Mouse (Mus musculus) MEL (cell line): Measurements from ENCODE around the gene Nr3c2.

ENCODE experiments used
- CTCF ChIP-seq, 3 experiments: IDR thresholded peaks in 2 of 3; conservative IDR thresholded peaks in 1 of 3; 2 replicates each; pipeline ENCODE4 v1.5.1; 2011 to 2012; ENCODE audit warnings: low read length in 3 of 3, low read depth in 2 of 3, mild to moderate bottlenecking in 2 of 3, improper control_type of control experiment in 1 of 3, inconsistent platforms in 1 of 3, mixed read lengths in 1 of 3, moderate library complexity in 1 of 3; ENCODE audit not compliant: control insufficient read depth in 1 of 3, insufficient read depth in 1 of 3, poor library complexity in 1 of 3, severe bottlenecking in 1 of 3
- ELF1 ChIP-seq: IDR thresholded peaks from 2 replicates; pipeline ENCODE4 v1.6.1; 2014; ENCODE audit warnings: low read depth, mild to moderate bottlenecking, inconsistent platforms, low read length, improper control_type of control experiment, moderate library complexity
- MAX ChIP-seq: IDR thresholded peaks from 2 replicates; pipeline ENCODE4 v1.6.1; 2011; ENCODE audit warnings: low read length, improper control_type of control experiment
- POLR2AphosphoS5 ChIP-seq: IDR thresholded peaks from 2 replicates; pipeline ENCODE4 v1.6.1; 2012; ENCODE audit warnings: low read depth, borderline replicate concordance, mild to moderate bottlenecking, inconsistent platforms, low read length, moderate library complexity, mixed read lengths
- TBP ChIP-seq: IDR thresholded peaks from 2 replicates; pipeline ENCODE4 v1.8.0; 2011; ENCODE audit warnings: low read depth, low read length, improper control_type of control experiment
- USF1 ChIP-seq: IDR thresholded peaks from 2 replicates; pipeline ENCODE4 v1.6.1; 2014; ENCODE audit warnings: low read depth, mild to moderate bottlenecking, inconsistent platforms, low read length, improper control_type of control experiment, moderate library complexity

GRCm38 (mm10) chr8:77251134-77251533 lies 351.9 kb downstream of the Nr3c2 start:
- TF ChIP-seq TBP (no peak), MAX (no peak), CTCF (IDR thresholded peaks at IDR 0.05 in 2 of 3, conservative IDR thresholded peaks at IDR 0.05 in 1 of 3; ENCODE audit: control insufficient read depth in 1 of 3, insufficient read depth in 1 of 3, low read depth in 2 of 3, low read length in 3 of 3, poor library complexity in 1 of 3, severe bottlenecking in 1 of 3) (no peak), POLR2AphosphoS5 (no peak), ELF1 (no peak), USF1 (no peak)
